Mouse (Mus musculus): Measurements from ENCODE around the gene Myom1. TPM values are rescaled to one million over a fixed set of nuclear protein-coding genes. Genes with fewer than 3 reads are reported as not detected.

The Myom1 gene
- total RNA-seq, 2 experiments from 2014 or later, result 1,078 to 1,194 TPM

- intact Hi-C loops (cut with DNase I), result no loop called here
Measured at GRCm38 (mm10) chr17:71127464-71128110, 125.2 kb downstream of the Myom1 start.

GRCm38 (mm10) chr17:71129489-71130261 lies 127.2 kb downstream of the Myom1 start:
- no peak for DNase-seq
- intact Hi-C loops (cut with DNase I), result no loop called here

More at GRCm38 (mm10) chr17:71127464-71128110, 125.2 kb downstream of the Myom1 start:
- peak in 1 of 2 experiments; percentile 43 for DNase-seq

GRCm38 (mm10) chr17:71132221-71132620 lies 129.8 kb downstream of the Myom1 start:
- intact Hi-C loops (cut with DNase I), result loop anchor here (2.0 kb wide), 1 partner anchor 51 kb away; the partner anchor contains the start of gene Lpin2
- DNase-seq, result no peak

- intact Hi-C loops (cut with DNase I), result loop anchor here (2.0 kb wide), 1 partner anchor 50 kb away; the partner anchor contains the start of gene Lpin2
Measured at GRCm38 (mm10) chr17:71132856-71133439, 130.5 kb downstream of the Myom1 start.

GRCm38 (mm10) chr17:71134441-71134955 lies 132.1 kb downstream of the Myom1 start:
- intact Hi-C loops (cut with DNase I), result no loop called here
- DNase-seq, result no peak

More at GRCm38 (mm10) chr17:71132856-71133439, 130.5 kb downstream of the Myom1 start:
- no peak for DNase-seq

- intact Hi-C loops (cut with DNase I), result no loop called here
- DNase-seq, result no peak
Measured at GRCm38 (mm10) chr17:71135108-71135507, 132.7 kb downstream of the Myom1 start.

- no peak for DNase-seq
- intact Hi-C loops (cut with DNase I), result no loop called here
Measured at GRCm38 (mm10) chr17:71135866-71136265, 133.4 kb downstream of the Myom1 start.

GRCm38 (mm10) chr17:71136384-71137333 lies 134.2 kb downstream of the Myom1 start:
- intact Hi-C loops (cut with DNase I), result no loop called here
- no peak for DNase-seq

GRCm38 (mm10) chr17:71137334-71137721 lies 134.9 kb downstream of the Myom1 start:
- DNase-seq, result no peak
- intact Hi-C loops (cut with DNase I), result no loop called here

GRCm38 (mm10) chr17:71142068-71142467 lies 139.6 kb downstream of the Myom1 start:
- intact Hi-C loops (cut with DNase I), result no loop called here
- no peak for DNase-seq

GRCm38 (mm10) chr17:71143155-71143554 lies 140.7 kb downstream of the Myom1 start:
- intact Hi-C loops (cut with DNase I), result no loop called here
- DNase-seq, result no peak

- intact Hi-C loops (cut with DNase I), result no loop called here
- DNase-seq, result no peak
Measured at GRCm38 (mm10) chr17:71144322-71145116, 142.1 kb downstream of the Myom1 start.

- DNase-seq, result no peak
- intact Hi-C loops (cut with DNase I), result no loop called here
Measured at GRCm38 (mm10) chr17:71145248-71145961, 143.0 kb downstream of the Myom1 start.

- intact Hi-C loops (cut with DNase I), result no loop called here
- DNase-seq, result no peak
Measured at GRCm38 (mm10) chr17:71153356-71153755, 150.9 kb downstream of the Myom1 start.

- intact Hi-C loops (cut with DNase I), result no loop called here
- DNase-seq, result no peak
Measured at GRCm38 (mm10) chr17:71155271-71155670, 152.8 kb downstream of the Myom1 start.

- intact Hi-C loops (cut with DNase I), result no loop called here
- no peak for DNase-seq
Measured at GRCm38 (mm10) chr17:71159152-71159567, 156.7 kb downstream of the Myom1 start.

GRCm38 (mm10) chr17:71159720-71160119 lies 157.3 kb downstream of the Myom1 start:
- no peak for DNase-seq
- intact Hi-C loops (cut with DNase I), result no loop called here

GRCm38 (mm10) chr17:71160244-71160995 lies 158.0 kb downstream of the Myom1 start:
- intact Hi-C loops (cut with DNase I), result no loop called here
- no peak for DNase-seq
